Mouse (Mus musculus) testis, adult 2 months (tissue): Measurements from ENCODE around the gene Tbrg1. TPM values are rescaled to one million over a fixed set of nuclear protein-coding genes. Genes with fewer than 3 reads are reported as not detected.

Experiments used
- H3K27ac ChIP-seq: fragments of 200-500 bp; 2 replicates; pipeline ENCODE4 v1.5.1; 2012; ENCODE audit warnings: low read depth, low read length; ENCODE audit not compliant: control insufficient read depth, insufficient read depth
- H3K27me3 ChIP-seq: fragments of 200-500 bp; 2 replicates; pipeline ENCODE4 v1.6.1; 2012; ENCODE audit warnings: mild to moderate bottlenecking, low read length, moderate library complexity; ENCODE audit not compliant: control insufficient read depth, insufficient read depth
- H3K36me3 ChIP-seq: fragments of 200-500 bp; 2 replicates; pipeline ENCODE4 v1.6.1; 2012; ENCODE audit warnings: mild to moderate bottlenecking, low read length; ENCODE audit not compliant: control insufficient read depth, insufficient read depth
- H3K4me1 ChIP-seq: fragments of 200-500 bp; 2 replicates; pipeline ENCODE4 v1.6.1; 2012; ENCODE audit warnings: low read length; ENCODE audit not compliant: control insufficient read depth, insufficient read depth
- H3K4me3 ChIP-seq: fragments of 200-500 bp; 2 replicates; pipeline ENCODE4 v1.5.1; 2012; ENCODE audit warnings: low read depth, mild to moderate bottlenecking, low read length, moderate library complexity, mixed read lengths; ENCODE audit not compliant: control insufficient read depth
- CTCF ChIP-seq: fragments of 200-500 bp; IDR thresholded peaks from 2 replicates; pipeline ENCODE4 v1.5.1; 2012; ENCODE audit warnings: low read depth, mild to moderate bottlenecking, inconsistent platforms, low read length, moderate library complexity; ENCODE audit not compliant: control insufficient read depth, insufficient read depth, insufficient replicate concordance
- POLR2A ChIP-seq: fragments of 200-500 bp; IDR thresholded peaks from 2 replicates; pipeline ENCODE4 v1.6.1; 2012; ENCODE audit warnings: low read depth, mild to moderate bottlenecking, inconsistent platforms, low read length, moderate library complexity; ENCODE audit not compliant: control insufficient read depth
- polyA plus RNA-seq: library from polyadenylated mRNA; depleted of rRNA; stranded (reverse); fragments of >200 nt; gene quantifications from 2 replicates; pipeline ENCODE4 v1.2.3, GENCODE M21; 2012

Tbrg1 gene
- polyA plus RNA-seq, 1 experiment, result 84.6 TPM

DNA sequence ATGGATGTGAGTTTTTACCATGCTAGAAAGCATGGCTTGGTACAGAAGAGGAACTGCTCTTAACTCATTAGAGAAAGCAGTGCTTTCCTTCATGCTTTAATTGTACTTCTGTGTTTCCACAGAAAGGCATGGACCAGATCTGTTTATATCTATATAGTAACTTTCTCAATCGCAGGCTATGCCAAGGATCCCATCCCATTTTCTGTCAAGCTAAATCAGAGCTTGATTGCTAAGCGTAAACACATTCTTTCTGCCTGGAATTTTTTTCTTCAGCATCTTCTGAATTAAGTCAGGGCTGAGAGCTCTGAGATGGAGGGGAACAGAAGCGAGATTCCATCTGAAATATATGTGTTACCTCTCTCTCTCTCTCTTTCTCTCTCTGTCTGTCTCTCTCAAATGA, 33.1 kb downstream of the Tbrg1 start:
- Histone ChIP-seq H3K27me3 (no peaks in the 10 kb centered on the region), H3K27ac (no peak overlapping the region), H3K4me1 (no peaks in the 10 kb centered on the region), H3K36me3 (no peaks in the 10 kb centered on the region), H3K4me3 (no peak overlapping the region)
- TF ChIP-seq CTCF (no peak), POLR2A (no peak)

DNA sequence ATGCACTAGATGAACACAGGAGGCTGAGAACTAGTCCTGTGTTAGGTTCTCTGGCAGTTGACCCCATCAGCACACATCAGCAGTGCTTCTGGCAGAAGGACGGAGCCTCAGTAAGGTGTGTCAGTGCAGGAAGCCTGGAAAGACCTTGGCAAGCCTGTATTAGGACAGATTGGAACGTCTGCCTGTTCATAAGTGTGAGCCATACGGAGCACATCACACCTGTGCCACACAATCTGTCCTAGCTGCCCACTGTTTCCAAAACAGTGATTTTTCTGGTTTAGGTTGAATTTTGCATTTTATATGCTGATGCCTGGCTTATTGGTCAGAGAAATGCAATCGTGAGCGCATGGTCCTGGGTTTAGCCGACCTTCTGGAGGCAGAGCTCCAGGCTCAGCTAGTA, 35.8 kb downstream of the Tbrg1 start:
- H3K4me3 ChIP-seq, result no peak overlapping the region
- TF ChIP-seq POLR2A (no peak), CTCF (no peak)
- no peaks in the 10 kb centered on the region for H3K36me3 ChIP-seq
- no peaks in the 10 kb centered on the region for H3K27me3 ChIP-seq
- no peaks in the 10 kb centered on the region for H3K4me1 ChIP-seq
- H3K27ac ChIP-seq, result no peak overlapping the region

GRCm38 (mm10) chr9:37616770-37617169, 40.3 kb downstream of the Tbrg1 start:
- TF ChIP-seq POLR2A, result no peak
- TF ChIP-seq CTCF, result no peak
- no peaks in the 10 kb centered on the region for H3K27me3 ChIP-seq
- 0 out of 2 replicates have a peak, but pooled peaks cover 3% of the 10 kb centered on the region for H3K4me1 ChIP-seq

DNA sequence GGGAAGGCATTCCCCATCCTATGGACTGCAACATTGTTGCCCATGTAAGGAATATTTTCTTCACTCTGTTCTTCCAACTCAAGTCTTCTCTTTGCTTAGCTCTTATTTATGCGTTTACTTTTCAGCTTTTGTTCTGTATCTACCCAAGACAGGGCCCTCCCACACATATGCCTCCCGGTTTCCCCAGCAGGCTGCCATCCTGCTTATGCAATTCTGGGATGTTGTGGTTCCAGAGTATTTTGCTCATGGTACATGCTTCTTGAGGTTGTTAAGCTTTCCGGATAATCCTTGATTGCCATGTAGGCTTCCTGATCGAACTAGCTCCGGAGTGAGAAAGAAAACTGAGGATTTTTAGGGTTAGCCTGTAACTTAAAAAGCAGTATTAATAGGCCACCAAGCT, 41.9 kb downstream of the Tbrg1 start:
- TF ChIP-seq POLR2A, result no peak
- no peak for TF ChIP-seq CTCF
- no peaks in the 10 kb centered on the region for H3K27me3 ChIP-seq
- peak overlapping the region; percentile 47; the same call in 1 of the 2 replicates for H3K4me3 ChIP-seq
- no peaks in the 10 kb centered on the region; the same call in 1 of the 2 replicates for H3K36me3 ChIP-seq
- H3K4me1 ChIP-seq, result 0 out of 2 replicates have a peak, but pooled peaks cover 3% of the 10 kb centered on the region
- H3K27ac ChIP-seq, result no peak overlapping the region

More at GRCm38 (mm10) chr9:37616770-37617169, 40.3 kb downstream of the Tbrg1 start:
- Histone ChIP-seq H3K4me3 (peak overlapping the region; percentile 21; the same call in 1 of the 2 replicates), H3K36me3 (no peaks in the 10 kb centered on the region; the same call in 1 of the 2 replicates), H3K27ac (no peak overlapping the region)

DNA sequence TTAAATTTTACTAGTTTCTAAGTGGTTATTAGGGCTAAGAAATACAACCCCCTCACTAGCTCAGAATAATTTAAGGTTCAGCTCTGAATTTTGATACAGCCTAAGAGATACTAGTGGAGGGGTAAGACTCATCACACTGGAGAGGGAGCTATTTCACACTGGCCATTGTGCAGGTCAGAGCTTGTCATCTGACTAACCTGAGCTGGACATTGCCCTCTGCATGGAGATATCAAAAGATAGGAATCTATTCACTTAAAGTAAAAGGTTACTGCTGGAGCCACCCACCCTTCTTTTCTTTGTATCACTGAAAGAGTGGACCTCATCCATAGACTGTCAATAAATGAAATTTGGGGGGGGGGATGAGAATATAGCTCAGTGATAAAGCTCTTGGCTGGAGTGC, 42.8 kb downstream of the Tbrg1 start:
- Histone ChIP-seq H3K4me1 (0 out of 2 replicates have a peak, but pooled peaks cover 3% of the 10 kb centered on the region), H3K36me3 (no peaks in the 10 kb centered on the region; the same call in 1 of the 2 replicates), H3K27me3 (no peaks in the 10 kb centered on the region), H3K27ac (peak overlapping the region; percentile 86; the same call in 1 of the 2 replicates), H3K4me3 (peak overlapping the region; percentile 100)
- TF ChIP-seq CTCF (no peak), POLR2A (no peak)

DNA sequence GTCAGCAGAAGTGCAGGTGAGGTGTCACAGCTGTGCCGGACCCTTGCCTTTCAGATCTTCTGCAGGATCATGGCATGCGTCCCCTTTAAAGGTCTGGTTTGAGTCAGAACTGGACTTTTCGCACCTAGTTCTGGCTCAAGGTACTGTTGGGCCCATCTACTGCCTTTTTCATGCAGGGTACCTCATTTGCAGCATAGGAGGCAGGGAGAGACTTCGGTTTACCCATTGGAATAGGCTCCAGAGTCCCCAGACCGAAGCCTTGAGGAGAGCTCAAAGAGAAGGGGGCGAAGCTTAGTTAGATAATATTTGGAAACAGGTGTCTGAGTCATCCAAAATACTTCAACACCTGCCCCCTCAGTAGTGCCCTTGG, 43.2 kb downstream of the Tbrg1 start:
- 0 out of 2 replicates have a peak, but pooled peaks cover 3% of the 10 kb centered on the region for H3K4me1 ChIP-seq
- peak overlapping the region; percentile 86 for H3K27ac ChIP-seq
- TF ChIP-seq POLR2A (peak; percentile 5; the same call in 1 of the 2 replicates), CTCF (no peak)
- H3K27me3 ChIP-seq, result no peaks in the 10 kb centered on the region
- H3K36me3 ChIP-seq, result no peaks in the 10 kb centered on the region; the same call in 1 of the 2 replicates
- peak overlapping the region; percentile 100 for H3K4me3 ChIP-seq

- H3K36me3 ChIP-seq, result no peaks in the 10 kb centered on the region; the same call in 1 of the 2 replicates
- peak within 1 kb of the TSS; percentile 98 for H3K27ac ChIP-seq
- H3K4me3 ChIP-seq, result peak within 1 kb of the TSS; percentile 100
- TF ChIP-seq POLR2A (peak; percentile 56; the same call in 1 of the 2 replicates), CTCF (no peak)
- 0 out of 2 replicates have a peak, but pooled peaks cover 3% of the 10 kb centered on the region for H3K4me1 ChIP-seq
- H3K27me3 ChIP-seq, result no peaks in the 10 kb centered on the region
Measured at GRCm38 (mm10) chr9:37613182-37613910, 43.8 kb downstream of the Tbrg1 start, which contains the start of gene Spa17. TSS of gene Spa17 (minus strand) at chr9:37613722.
